Mouse (Mus musculus) C3H10T1/2 (cell line): ENCODE results near the gene Plekhd1. TPM values are rescaled to one million over a fixed set of nuclear protein-coding genes. Genes with fewer than 3 reads are reported as not detected.

Source experiments
- polyA plus RNA-seq, 2 experiments: library from polyadenylated mRNA; unstranded; fragments of >200 nt; fragmentation: generic; extraction: Trizol; gene quantifications; one replicate each; pipeline ENCODE4 v1.2.1; 2012; ENCODE audit warnings: missing spikeins in 2 of 2

Gene Plekhd1
- polyA plus RNA-seq, result under 1 TPM in 1 of 2 experiments, not detected in 1; 0.11 TPM

GRCm38 (mm10) chr12:80692269-80692972, at the start of gene Plekhd1:
TSS of gene Plekhd1 (plus strand) at chr12:80692591.

GRCm38 (mm10) chr12:80643693-80644505, 48.5 kb upstream of the Plekhd1 start, which contains the start of the genes Slc39a9 and Erh:
TSS of gene Slc39a9 (plus strand) at chr12:80643883.
TSS of gene Erh (minus strand) at chr12:80644341.

GRCm38 (mm10) chr12:80760396-80760801, 68.0 kb downstream of the Plekhd1 start, which contains the start of gene Ccdc177:
TSS of gene Ccdc177 (minus strand) at chr12:80760687.

Other genes with a start within 250 kb of the Plekhd1 start
- 1 to 10 TPM in 1 of 2 experiments, under 1 TPM in 1; 0.55 to 6.4 TPM for gene Exd2, start 229.5 kb upstream of the Plekhd1 start, polyA plus RNA-seq
- gene Galnt16, start 174.3 kb upstream of the Plekhd1 start, polyA plus RNA-seq, result under 1 TPM; under 0.01 to 0.25 TPM
- gene Slc39a9, start 48.7 kb upstream of the Plekhd1 start, polyA plus RNA-seq, result 10 to 100 TPM in 1 of 2 experiments, 1 to 10 TPM in 1; 1.8 to 14.6 TPM
- 100 to 1,000 TPM; 122 to 152 TPM for gene Erh, start 48.2 kb upstream of the Plekhd1 start, polyA plus RNA-seq
- under 1 TPM in 1 of 2 experiments, not detected in 1; 0.01 TPM for gene Ccdc177, start 68.1 kb downstream of the Plekhd1 start, polyA plus RNA-seq
- 10 to 100 TPM in 1 of 2 experiments, 1 to 10 TPM in 1; 1.7 to 13.6 TPM for gene Susd6, start 97.9 kb downstream of the Plekhd1 start, polyA plus RNA-seq